Mouse (Mus musculus) left cerebral cortex, adult 18-20 months (tissue): ENCODE measurements around the gene Gria4. TPM values are rescaled to one million over a fixed set of nuclear protein-coding genes. Genes with fewer than 3 reads are reported as not detected.
"Not testable (repeated sequence)": the region's sequence is repeated elsewhere in the genome, so short reads cannot be mapped to it uniquely, and the experiment has no call there.

Source experiments
- DNase-seq, 2 experiments: peaks; one replicate each; pipeline ENCODE4 v3.0.0; 2021 to 2022; ENCODE audit warnings: low spot score in 2 of 2, mixed read lengths in 1 of 2
- total RNA-seq, 2 experiments: library from RNA; stranded (reverse); gene quantifications; 2 replicates each; pipeline ENCODE4 v1.2.3; 2021

The Gria4 gene
- total RNA-seq, 2 experiments from 2014 or later, result 95.2 to 101 TPM

- no peak for DNase-seq
Observed at GRCm38 (mm10) chr9:4601788-4602187, 194.2 kb downstream of the Gria4 start.

DNA sequence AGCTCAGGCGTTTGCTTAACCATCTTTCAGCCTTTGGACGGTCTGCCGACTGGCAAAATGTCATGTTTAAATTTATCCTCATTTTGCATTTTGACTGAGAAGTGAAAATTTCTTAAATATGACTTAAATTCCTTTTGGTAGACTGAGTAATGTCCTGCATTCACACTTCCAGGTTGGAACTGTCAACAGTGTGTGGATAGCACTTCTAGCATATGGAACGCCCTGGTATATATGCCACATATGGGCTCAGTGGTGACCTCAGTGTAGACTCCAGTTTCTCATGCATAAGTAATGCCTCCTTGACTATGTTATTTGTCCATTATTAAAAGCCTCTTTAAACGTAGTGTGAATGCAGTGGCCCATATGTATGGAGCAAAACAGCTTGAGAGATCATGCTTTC is 222.4 kb downstream of the Gria4 start:
- DNase-seq, result peak; percentile 3 to 45

DNA sequence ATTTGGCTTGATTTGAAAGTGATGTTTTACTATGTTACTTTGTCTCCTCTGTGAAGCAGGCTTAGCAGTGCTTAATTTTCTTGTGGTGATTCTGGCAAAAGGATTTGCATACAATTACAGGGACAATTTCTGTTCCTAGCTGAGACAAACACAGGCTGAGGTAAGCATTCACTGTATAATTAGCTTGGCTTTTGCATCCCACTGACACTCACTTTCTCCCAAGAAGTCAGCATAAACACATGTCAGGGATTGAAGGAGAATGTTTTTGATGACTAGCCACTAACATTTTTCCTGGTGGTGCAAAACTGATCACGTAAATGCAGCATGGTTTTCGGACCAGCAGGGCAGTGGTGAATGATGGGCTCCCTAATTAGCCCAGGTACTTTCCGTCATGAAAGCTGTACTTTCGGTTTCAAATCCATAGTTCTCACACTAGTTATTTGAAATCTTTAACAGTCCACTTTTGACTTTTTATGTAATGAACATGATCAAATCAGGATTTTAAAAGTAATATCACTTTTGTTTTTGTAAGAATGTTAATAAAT is 240.5 kb downstream of the Gria4 start:
- no peak for DNase-seq

DNA sequence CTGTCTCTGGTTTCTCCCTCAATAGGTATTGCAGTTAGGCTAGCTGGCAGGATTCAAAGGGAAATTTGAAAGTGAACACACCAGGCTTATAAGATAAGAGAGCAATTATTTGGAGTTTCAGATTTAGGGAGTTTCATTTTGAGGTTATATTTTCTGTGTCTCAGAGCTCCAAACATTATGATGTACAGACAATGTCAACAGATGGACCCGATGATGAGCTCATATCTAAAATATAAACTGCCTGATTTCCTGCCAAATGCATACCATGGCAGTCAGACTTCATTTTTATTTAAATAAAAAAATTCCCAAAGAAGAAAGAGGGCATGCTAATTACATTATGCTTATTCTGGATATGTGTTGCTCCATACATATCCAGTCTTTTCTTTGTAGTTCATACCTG is 256.8 kb downstream of the Gria4 start:
- no peak for DNase-seq

- DNase-seq, result no peak
Observed at GRCm38 (mm10) chr9:4536514-4537150, 259.4 kb downstream of the Gria4 start.

DNA sequence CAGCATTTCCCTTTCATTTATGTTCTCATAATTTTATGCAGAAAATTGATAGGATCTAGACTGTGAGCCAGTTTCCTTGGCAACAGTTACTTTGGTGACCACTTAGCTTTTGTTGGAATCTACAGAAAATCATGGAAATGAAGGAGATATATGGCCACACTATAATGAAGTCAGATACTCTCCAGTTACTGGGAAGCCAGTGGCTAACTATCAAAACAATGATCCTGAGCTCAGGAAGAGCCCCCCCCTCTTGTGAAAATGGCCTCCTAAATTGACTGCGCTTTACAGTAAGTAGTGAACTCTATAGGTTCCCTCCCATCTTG is 281.5 kb downstream of the Gria4 start:
- DNase-seq, result no peak

DNA sequence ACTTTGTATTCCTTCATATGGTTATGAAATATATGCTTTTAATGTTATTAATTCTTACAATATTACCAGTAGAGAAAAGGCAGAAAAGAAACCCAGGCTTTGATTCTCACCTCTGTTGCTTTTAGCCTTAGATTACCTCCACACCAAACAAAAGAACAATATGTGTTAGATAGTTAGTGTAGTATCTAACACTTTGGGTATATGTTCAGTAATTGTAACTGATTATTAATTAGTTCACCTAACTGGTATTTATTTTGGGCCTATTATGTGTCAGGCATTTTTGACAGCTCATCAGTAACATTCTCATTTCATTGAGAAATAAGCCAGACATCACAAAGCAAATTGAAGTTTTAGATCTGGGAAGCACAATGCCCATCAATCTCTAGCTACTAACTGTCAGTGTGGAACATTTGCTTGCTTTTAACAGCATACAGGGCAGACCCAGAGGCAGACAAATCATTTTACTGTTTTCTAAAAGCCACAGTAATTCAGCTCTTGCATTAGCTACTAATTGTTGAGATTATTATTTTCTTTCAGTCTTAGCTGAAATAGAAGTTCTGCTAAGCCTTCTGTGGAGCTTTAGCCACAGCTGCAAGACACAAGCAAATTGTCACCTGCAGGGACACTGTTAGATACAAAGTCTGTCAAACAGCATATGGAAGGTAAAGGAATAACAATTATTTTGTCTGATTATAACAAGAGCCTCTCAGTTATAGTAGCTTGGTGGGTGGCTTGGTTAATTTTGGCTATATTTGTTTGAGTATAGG is 282.1 kb downstream of the Gria4 start:
- DNase-seq, result no peak

GRCm38 (mm10) chr9:4506086-4506485 is 289.9 kb downstream of the Gria4 start:
- DNase-seq, result no peak

DNA sequence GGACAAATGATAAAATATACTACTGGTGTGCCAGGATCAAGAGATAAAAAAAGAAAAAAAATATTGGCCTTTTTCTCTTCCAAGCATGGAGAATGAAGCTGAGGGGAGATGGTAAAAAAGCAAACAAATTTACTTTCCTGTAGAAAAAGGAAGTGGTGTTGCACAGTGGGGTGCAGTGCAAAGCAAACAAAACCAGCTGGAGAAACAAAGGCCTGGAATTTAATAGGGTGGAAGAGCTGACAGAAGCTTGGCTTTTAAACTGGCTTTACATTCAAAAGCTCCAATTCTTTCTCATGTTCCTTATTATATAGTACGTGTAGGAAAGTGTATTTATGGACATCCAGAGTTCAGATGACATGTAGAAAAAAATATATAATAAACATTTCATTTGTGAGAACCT is 290.9 kb downstream of the Gria4 start:
- no peak for DNase-seq

GRCm38 (mm10) chr9:4486428-4486827 is 309.6 kb downstream of the Gria4 start:
- no peak for DNase-seq

DNA sequence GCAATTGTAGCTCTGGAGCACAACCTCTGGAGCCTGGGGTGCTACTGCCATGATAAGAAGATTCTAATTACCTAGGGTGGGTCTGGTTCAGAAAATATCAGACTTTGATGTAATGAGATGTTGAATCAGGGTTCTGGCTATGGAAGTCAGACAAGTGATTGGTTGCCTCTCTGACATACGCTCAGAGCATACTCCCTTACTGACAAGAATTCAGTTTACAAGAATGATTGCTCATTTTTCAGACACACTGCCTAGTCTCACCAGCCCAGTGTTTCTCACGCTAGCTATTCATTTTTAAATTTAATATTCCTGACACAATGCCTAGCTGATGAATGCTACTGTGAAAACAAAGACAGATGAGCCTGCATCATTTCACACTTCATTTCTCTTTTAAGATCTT is 311.5 kb downstream of the Gria4 start:
- no peak for DNase-seq

GRCm38 (mm10) chr9:4470791-4471190 is 325.2 kb downstream of the Gria4 start:
- DNase-seq, result no peak

DNA sequence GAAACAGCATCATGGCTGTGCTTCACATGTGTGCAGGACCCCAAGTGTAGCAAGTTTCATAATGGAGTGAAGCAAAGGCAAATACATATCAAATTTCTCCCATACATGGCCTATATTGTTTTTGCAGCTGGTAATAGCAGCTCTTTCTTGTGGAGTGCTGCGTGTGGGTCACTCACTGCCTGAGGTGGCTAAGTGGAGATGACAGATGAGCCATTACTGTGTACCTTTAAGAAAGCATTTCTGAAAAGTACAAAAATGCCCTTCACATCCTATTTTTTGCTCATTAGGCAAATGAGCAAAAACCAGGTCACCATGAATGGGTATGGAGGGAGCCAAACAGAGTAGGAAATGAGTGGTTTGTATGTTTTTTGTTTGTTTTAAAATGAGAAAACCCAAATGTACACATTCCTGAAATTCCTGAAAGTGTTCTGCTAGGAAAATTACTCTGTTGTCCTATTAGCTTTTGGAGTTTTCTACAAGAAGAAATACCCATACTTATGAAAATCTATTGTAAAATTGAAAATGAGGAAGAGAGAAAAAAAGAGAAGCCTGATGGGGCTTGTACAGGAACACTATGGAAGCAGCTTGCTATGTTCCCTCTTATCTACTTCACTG is 336.5 kb downstream of the Gria4 start:
- no peak for DNase-seq

DNA sequence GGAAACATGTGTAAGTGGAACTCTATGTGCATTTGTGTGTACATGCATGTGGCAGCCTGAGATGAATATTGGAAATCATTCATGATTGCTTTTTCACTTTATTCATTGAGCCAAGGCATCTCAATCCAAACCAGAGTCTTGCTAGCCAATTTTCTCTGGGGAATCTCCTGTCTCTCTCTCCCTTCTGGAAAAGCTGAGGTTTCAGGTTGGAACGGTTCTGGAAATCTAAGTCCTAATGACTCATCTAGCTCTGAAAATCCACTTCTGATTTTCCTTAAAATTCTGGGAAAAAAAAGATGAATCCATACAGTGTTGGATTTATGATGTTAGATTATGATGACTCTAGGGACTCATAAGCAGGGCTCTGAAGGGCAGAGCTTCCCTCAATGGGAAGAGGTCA is 337.8 kb downstream of the Gria4 start:
- no peak for DNase-seq

- no peak for DNase-seq
Observed at GRCm38 (mm10) chr9:4457644-4458043, 338.4 kb downstream of the Gria4 start.

- no peak for DNase-seq
Observed at GRCm38 (mm10) chr9:4442908-4443307, 353.1 kb downstream of the Gria4 start.

GRCm38 (mm10) chr9:4400801-4401200 is 395.2 kb downstream of the Gria4 start:
- DNase-seq, result not testable (repeated sequence)

GRCm38 (mm10) chr9:4376640-4377120 is 419.4 kb downstream of the Gria4 start:
- peak in 1 of 2 experiments; percentile 35 for DNase-seq

- peak; percentile 95 to 98 for DNase-seq
Observed at GRCm38 (mm10) chr9:4375828-4376639, 420.0 kb downstream of the Gria4 start, which contains the start of gene Msantd4. Msantd4 (plus strand) TSS chr9:4376562.
